Mouse (Mus musculus) testis, adult 2 months (tissue): ENCODE measurements at regions not wholly inside any gene's neighbourhood (a gene's known extent, or its start where the extent isn't known, plus 50 kb on each side); places are given as distances from the start of the nearest gene placed in this dataset.

ENCODE experiments used
- H3K27ac ChIP-seq: fragments of 200-500 bp; 2 replicates; pipeline ENCODE4 v1.5.1; 2012; ENCODE audit warnings: low read depth, low read length; ENCODE audit not compliant: control insufficient read depth, insufficient read depth
- H3K27me3 ChIP-seq: fragments of 200-500 bp; 2 replicates; pipeline ENCODE4 v1.6.1; 2012; ENCODE audit warnings: mild to moderate bottlenecking, low read length, moderate library complexity; ENCODE audit not compliant: control insufficient read depth, insufficient read depth
- H3K36me3 ChIP-seq: fragments of 200-500 bp; 2 replicates; pipeline ENCODE4 v1.6.1; 2012; ENCODE audit warnings: mild to moderate bottlenecking, low read length; ENCODE audit not compliant: control insufficient read depth, insufficient read depth
- H3K4me1 ChIP-seq: fragments of 200-500 bp; 2 replicates; pipeline ENCODE4 v1.6.1; 2012; ENCODE audit warnings: low read length; ENCODE audit not compliant: control insufficient read depth, insufficient read depth
- H3K4me3 ChIP-seq: fragments of 200-500 bp; 2 replicates; pipeline ENCODE4 v1.5.1; 2012; ENCODE audit warnings: low read depth, mild to moderate bottlenecking, low read length, moderate library complexity, mixed read lengths; ENCODE audit not compliant: control insufficient read depth
- CTCF ChIP-seq: fragments of 200-500 bp; IDR thresholded peaks from 2 replicates; pipeline ENCODE4 v1.5.1; 2012; ENCODE audit warnings: low read depth, mild to moderate bottlenecking, inconsistent platforms, low read length, moderate library complexity; ENCODE audit not compliant: control insufficient read depth, insufficient read depth, insufficient replicate concordance
- POLR2A ChIP-seq: fragments of 200-500 bp; IDR thresholded peaks from 2 replicates; pipeline ENCODE4 v1.6.1; 2012; ENCODE audit warnings: low read depth, mild to moderate bottlenecking, inconsistent platforms, low read length, moderate library complexity; ENCODE audit not compliant: control insufficient read depth

DNA sequence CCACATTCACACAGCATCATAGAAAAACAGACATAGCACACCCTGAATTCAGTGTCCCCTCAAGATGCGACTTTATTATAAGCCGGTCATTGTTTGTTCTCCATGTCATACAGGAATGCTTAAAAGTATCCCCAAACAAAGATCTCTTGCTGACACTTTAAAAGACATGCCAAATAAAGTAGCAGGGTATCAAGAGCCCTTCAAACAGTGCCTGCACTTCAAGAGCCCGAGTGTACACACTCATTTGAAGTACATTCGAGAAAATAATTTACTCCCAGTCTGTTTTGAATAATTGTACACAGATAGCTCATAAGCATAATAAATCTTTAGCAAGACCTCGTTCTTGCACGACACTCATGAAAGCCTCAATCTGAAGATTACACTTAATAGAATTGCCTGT is 249.1 kb downstream of the Abcc12 start:
- Histone ChIP-seq H3K27ac (no peak overlapping the region), H3K27me3 (no peaks in the 10 kb centered on the region), H3K36me3 (no peaks in the 10 kb centered on the region), H3K4me1 (no peaks in the 10 kb centered on the region), H3K4me3 (no peak overlapping the region)
- no peak for TF ChIP-seq CTCF
- no peak for TF ChIP-seq POLR2A

DNA sequence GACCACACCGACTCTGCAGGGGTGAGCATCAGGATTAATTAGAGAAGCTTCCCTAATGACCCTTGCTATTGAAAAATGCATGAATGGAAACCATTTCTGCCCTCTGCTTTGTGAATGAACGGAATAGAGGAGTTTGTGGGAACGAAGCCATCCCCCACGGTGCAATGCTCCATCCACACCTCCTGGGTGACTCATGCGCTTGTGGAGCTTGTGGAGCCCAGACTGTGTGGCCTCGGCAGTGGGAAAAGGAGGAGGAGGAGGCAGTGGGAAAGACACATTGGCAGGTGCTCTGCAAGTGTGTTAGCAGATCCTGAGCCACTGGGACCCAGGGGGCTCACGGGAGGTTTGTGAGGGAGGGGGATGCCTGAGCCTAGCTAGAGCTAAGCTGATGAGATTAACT is 251.9 kb downstream of the Abcc12 start:
- no peak for TF ChIP-seq CTCF
- TF ChIP-seq POLR2A = no peak
- no peaks in the 10 kb centered on the region for H3K27me3 ChIP-seq
- H3K27ac ChIP-seq = no peak overlapping the region
- H3K4me1 ChIP-seq = no peaks in the 10 kb centered on the region
- H3K4me3 ChIP-seq = no peak overlapping the region
- H3K36me3 ChIP-seq = no peaks in the 10 kb centered on the region

DNA sequence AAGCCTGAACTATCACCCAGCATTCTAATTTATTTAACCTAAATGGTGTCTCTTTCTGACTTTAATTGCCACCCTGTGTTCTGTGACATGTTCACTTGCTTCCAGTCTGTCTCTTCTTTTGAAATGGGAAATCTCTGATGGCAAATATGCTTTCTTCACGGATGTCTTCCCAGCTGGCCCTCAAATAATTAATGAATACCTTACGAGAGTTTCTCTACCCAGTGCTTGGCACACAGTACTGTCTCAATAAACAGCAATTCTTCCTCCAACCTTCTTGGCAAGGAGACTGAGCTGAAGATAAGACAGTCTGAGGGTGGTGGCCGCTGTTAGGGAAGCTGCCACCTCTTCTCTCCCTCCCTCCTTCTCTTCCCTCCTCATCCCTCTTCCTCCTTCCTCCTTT is 252.5 kb downstream of the Abcc12 start:
- Histone ChIP-seq H3K27me3 (no peaks in the 10 kb centered on the region), H3K36me3 (no peaks in the 10 kb centered on the region), H3K4me1 (no peaks in the 10 kb centered on the region), H3K27ac (no peak overlapping the region), H3K4me3 (no peak overlapping the region)
- TF ChIP-seq POLR2A = no peak
- TF ChIP-seq CTCF = no peak

DNA sequence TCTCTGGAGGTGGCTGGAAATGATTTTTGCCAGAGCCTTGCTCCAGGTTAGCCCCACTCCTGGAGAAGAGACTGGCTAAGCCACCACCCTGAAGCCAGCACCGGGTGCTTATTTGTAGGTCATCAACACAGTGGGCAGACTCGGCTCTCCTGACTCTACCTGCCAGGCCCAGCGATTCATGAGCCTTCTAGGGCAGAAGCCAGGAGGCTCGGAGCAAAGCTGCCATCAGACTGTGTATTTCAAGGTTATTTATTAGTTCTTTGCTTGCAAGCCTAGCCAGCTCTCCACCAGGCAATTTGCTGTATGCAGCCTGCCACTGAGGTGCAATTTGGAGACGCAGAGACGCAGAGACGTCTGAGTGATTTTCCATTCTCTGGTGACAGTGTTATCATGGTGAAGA is 255.4 kb downstream of the Abcc12 start:
- Histone ChIP-seq H3K27me3 (no peaks in the 10 kb centered on the region), H3K4me3 (no peak overlapping the region), H3K36me3 (no peaks in the 10 kb centered on the region), H3K4me1 (no peaks in the 10 kb centered on the region), H3K27ac (no peak overlapping the region)
- TF ChIP-seq CTCF (no peak), POLR2A (no peak)

DNA sequence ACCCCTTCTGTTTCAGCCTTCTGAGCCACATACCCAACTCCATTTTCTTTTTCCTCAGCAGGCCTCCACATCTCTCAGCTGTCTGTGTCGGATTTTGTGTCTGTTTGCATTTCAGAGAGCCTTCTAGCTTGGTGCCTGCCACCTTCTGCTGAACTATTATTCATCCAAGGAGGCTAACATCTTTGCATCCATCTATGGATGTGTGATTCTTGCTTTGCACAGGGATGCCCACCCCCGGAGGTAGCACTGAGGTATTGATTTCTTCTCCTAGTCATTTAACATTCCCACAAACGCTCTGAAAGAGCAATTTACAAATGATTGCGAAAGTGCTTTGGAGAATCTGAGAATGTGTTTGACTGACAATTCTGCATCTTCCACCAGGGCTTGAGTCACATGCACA is 255.9 kb downstream of the Abcc12 start:
- TF ChIP-seq POLR2A = no peak
- no peak for TF ChIP-seq CTCF
- Histone ChIP-seq H3K4me3 (no peak overlapping the region), H3K27ac (no peak overlapping the region), H3K27me3 (no peaks in the 10 kb centered on the region), H3K36me3 (no peaks in the 10 kb centered on the region), H3K4me1 (no peaks in the 10 kb centered on the region)

DNA sequence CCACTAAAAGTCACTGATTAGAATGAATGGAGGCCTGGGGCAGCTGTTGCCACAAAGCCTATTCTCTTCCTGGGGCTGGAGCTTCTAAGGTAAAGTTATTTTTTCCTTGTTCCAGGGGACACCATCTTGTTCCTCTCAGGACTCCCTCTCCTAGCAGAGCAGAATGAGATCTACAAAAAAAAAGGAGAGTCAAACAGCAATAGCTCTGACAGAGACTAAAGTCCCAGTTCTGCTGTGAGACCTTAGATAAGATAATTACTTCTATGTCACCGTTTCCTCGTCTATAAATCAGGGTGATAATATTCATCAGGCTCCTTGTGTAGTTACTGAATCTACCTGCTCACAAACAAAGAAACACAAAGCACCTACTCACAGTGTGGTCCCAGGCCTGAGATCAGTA is 256.7 kb downstream of the Abcc12 start:
- Histone ChIP-seq H3K36me3 (no peaks in the 10 kb centered on the region), H3K27me3 (no peaks in the 10 kb centered on the region), H3K27ac (no peak overlapping the region), H3K4me3 (no peak overlapping the region), H3K4me1 (no peaks in the 10 kb centered on the region)
- TF ChIP-seq CTCF (no peak), POLR2A (no peak)

DNA sequence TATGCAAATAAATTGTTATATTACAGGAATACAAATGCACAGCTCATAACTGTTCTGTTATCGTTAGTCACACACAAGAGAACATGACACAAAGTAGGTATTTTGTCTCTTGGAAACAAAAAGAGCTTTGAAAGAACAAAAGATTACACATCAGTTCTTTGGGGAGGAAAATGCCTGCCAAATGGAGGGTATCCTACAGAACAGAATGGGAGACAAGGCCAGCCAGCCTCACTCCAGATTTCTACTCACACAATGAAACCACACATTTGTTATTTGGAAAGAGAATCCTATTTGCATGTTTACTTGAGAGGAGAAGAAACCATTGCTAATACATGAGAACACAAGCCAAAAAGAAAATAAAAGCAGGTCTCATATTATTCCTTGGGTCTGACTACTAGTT is 258.0 kb downstream of the Abcc12 start:
- H3K27ac ChIP-seq = no peak overlapping the region
- no peak overlapping the region for H3K4me3 ChIP-seq
- H3K27me3 ChIP-seq = no peaks in the 10 kb centered on the region
- TF ChIP-seq CTCF = no peak
- no peak for TF ChIP-seq POLR2A
- no peaks in the 10 kb centered on the region for H3K36me3 ChIP-seq
- H3K4me1 ChIP-seq = no peaks in the 10 kb centered on the region

DNA sequence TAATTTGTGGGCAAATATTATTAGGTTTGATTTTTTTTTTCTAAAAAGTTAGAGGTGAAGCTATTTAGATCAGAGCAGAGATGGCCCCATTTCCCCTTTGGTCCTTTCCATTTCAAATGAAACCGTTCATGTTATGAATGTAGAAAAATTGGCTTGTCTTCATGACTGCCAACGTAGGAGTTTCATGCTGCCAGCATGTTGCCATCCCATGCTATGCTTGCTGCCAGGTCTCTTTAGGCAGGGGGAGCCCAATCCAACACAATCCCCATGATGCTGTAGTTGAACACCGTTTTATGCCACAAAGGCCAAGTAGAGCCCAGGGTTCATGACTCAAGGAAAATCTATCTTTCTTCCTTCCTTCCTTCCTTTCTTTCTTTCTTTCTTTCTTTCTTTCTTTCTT is 259.5 kb downstream of the Abcc12 start:
- H3K36me3 ChIP-seq = no peaks in the 10 kb centered on the region
- no peak overlapping the region for H3K4me3 ChIP-seq
- H3K27ac ChIP-seq = no peak overlapping the region
- no peaks in the 10 kb centered on the region for H3K27me3 ChIP-seq
- TF ChIP-seq POLR2A (no peak), CTCF (no peak)
- H3K4me1 ChIP-seq = no peaks in the 10 kb centered on the region

DNA sequence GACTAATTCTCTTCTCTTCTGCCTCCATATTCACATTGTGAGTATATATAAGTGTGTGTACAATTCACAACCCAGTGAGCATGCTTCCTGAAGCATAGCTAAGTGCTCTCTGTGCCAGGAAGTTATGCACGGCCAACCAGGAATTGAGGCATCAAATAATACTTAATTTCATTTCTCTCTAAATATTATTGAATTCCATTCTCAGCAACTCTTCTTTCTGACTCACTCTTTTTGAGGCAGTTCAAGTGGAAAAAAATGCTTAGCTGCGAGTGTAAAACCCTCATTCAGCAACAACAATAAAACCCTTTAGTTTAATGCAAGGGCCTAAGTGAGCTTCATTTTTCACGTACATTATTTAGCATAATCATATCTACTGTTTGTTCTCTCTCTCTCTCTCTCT is 262.0 kb downstream of the Abcc12 start:
- H3K36me3 ChIP-seq = no peaks in the 10 kb centered on the region
- no peaks in the 10 kb centered on the region for H3K4me1 ChIP-seq
- no peak overlapping the region for H3K27ac ChIP-seq
- TF ChIP-seq CTCF (no peak), POLR2A (no peak)
- H3K4me3 ChIP-seq = no peak overlapping the region
- H3K27me3 ChIP-seq = no peaks in the 10 kb centered on the region
